Mouse (Mus musculus): Measurements from ENCODE around the gene Tas2r106.

The Tas2r106 gene

DNA sequence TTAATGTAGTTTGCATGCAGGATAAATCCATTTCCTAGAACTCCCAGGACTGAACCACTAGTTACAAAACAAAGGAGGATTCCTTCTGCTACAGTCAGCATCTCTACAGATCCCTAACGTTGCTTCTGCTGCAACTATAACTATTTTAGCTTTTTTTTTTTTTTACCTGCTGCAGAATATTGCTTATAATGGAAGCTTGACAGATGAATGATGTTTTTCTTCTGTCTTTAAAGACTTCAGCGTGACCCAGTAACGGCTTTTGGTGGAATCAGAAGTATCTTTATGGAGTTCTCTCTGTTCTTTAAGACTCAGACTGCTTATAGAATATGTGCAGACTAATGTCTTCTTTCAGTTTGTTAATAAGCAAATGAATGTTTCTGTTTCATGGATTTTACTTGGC, at the start of gene Tas2r106:
Gene Tas2r106 (minus strand): TSS at position 101 of the 400 bp plus-strand sequence.
- in situ Hi-C loops (cut with MseI, MboI), result no loop called here

DNA sequence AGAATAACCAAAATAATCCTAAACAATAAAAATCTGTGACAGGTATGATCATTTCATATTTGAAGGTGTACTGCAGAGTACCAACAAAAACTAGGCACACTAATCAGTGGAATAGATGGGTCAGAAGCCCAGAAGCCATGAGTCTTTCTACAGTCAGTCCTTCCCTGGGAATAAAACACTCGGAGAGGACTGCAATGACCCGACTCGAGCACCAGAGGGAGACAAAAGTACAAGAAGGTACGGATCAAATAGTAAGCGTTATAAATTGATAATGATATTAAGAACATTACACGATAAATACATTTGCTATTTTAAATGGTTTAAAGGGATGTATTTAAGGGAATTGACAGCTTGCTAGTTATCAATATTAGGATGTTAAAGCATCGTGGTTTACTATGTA, 34.1 kb upstream of the Tas2r106 start:
- in situ Hi-C loops (cut with MseI, MboI), result no loop called here

DNA sequence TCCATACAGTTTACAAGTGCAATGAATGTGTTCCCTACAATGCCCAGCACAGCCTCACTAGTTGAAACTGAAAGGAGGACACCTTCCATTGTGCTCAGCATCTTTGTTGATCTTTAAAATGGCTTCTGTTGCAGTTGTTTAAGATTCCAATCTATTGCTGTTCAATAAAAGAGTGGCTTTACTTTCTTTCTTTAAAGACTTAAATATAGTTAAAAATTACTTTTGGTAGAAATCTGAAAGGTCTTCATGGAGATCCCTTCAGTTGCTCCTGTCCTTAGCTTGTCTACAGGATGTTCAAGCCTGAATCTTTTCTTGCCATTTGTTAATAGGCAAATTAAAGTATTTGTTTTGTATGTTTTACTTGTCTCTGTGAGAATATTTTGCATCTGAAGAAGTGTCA, 11.3 kb upstream of the Tas2r106 start, which contains the start of gene Tas2r114:
Gene Tas2r114 (minus strand): TSS at position 101 of the 400 bp plus-strand sequence.
- in situ Hi-C loops (cut with MseI, MboI), result no loop called here

GRCm38 (mm10) chr6:131687395-131687794, 8.7 kb upstream of the Tas2r106 start, which contains the start of gene Tas2r105:
Gene Tas2r105 (minus strand): TSS chr6:131687495.
- in situ Hi-C loops (cut with MseI, MboI), result no loop called here

DNA sequence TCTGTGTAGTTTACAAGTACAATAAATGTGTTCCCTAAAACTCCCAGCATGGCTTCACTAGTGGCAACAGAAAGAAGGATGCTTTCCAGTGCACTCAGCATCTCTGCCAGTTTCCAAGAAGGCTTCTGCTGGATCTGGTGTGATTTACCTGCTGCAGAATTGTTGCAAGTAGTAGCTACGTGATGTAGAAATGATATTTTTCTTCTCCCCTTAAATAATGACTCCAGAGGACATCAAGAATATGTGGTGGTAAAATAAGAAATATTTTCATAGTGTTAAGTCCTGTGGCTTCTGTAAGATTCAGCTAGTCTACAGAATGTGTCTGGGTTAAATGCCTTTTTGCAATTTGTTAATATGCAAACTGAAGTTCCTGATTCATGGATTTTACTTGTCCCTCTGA, 7.0 kb upstream of the Tas2r106 start, which contains the start of gene Tas2r104:
Gene Tas2r104 (minus strand): TSS at position 101 of the 400 bp plus-strand sequence.
- in situ Hi-C loops (cut with MseI, MboI), result no loop called here

DNA sequence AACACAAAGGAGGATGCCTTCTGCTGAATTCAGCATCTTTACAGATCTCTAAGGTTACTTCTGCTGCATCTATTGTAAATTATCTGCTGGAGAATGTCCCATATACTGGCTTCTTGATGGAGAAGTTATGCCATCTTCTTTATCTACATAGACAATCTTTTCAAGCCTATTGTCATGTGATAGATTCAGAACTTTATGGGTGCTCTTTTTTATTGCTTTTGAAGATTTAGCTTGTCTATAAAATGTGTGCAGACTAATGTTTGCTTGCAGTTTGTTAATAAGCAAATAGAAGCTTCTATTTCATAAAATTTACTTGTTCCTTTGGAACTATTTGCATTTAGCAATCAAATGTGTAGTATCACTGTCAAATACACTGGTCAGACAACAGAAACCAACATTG, 18.6 kb downstream of the Tas2r106 start, which contains the start of gene Tas2r107:
Gene Tas2r107 (minus strand): TSS at position 101 of the 400 bp plus-strand sequence.
- in situ Hi-C loops (cut with MseI, MboI), result no loop called here

DNA sequence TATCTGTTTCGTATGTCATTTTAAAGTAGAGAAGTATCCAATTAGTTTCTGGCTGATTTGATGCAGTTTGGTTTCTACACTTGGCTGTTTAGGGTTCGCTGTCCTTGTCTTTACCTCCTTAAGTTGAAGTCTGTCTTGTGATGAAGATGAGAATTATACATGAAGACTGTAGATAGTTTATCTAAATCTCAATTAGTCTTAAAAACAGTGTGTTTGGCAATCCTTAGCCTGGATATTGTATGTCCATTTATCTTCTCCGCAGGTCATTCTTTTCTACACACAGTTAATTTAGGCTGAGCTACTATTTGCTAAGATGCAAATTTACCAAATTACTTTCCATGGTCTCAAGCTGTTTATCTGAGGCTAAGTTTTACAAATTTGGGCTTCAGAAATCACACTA, 47.9 kb downstream of the Tas2r106 start, which contains the start of gene Tas2r130:
Gene Tas2r130 (minus strand): TSS at position 101 of the 400 bp plus-strand sequence.
- in situ Hi-C loops (cut with MseI, MboI), result no loop called here

Measured in mouse trophoblast stem cell (cell line).